Mouse (Mus musculus): Measurements from ENCODE around the gene Slc39a5. TPM values are rescaled to one million over a fixed set of nuclear protein-coding genes. Genes with fewer than 3 reads are reported as not detected.

The Slc39a5 gene
- 0.18 TPM in 1 of 2 replicates, not detected in the other for polyA plus RNA-seq (2015; fragmentation: Nextera tagmentation; extraction: Ambion mirVana)

DNA sequence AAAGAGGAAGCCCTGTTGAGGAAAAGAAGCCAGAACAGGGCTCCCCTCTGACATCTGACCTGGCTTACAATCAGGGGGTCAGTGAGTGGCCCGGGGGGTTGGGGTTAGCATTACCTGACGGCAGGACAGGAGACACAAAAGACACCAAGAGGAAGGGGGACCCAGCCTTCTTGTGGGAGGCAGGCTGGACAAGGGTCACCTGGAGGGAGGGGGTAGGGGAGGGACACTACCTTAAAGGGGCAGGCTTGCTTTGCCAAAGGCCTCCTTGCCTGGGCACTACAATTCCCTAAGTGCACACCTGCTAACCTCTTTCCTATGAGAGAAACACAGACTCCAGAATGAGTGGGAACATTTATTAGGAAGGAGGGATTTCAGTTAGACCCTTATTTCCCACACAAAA, at the start of gene Slc39a5:
Gene Slc39a5, minus strand, starts transcription at position 174 of the 400 bp plus-strand sequence.
- WGBS, result 22% methylated on average over 2 of the region's 2 CpGs
- no peak within 1 kb of the TSS for H3K4me2 ChIP-seq
- H3K27me3 ChIP-seq, result no peaks in the 10 kb centered on the region
- peak within 1 kb of the TSS; percentile 12; the same call in 1 of the 2 replicates for H3K9ac ChIP-seq
- peaks cover 39% of the 10 kb centered on the region for H3K36me3 ChIP-seq (ENCODE audit: poor library complexity, severe bottlenecking)
- H3K27ac ChIP-seq, result no peak within 1 kb of the TSS
- ATAC-seq, result no peak
- no peak within 1 kb of the TSS for H3K4me3 ChIP-seq
- peaks cover 8% of the 10 kb centered on the region; the same call in 1 of the 2 replicates for H3K4me1 ChIP-seq
- H3K9me3 ChIP-seq (replicated peaks), result no peaks in the 10 kb centered on the region

DNA sequence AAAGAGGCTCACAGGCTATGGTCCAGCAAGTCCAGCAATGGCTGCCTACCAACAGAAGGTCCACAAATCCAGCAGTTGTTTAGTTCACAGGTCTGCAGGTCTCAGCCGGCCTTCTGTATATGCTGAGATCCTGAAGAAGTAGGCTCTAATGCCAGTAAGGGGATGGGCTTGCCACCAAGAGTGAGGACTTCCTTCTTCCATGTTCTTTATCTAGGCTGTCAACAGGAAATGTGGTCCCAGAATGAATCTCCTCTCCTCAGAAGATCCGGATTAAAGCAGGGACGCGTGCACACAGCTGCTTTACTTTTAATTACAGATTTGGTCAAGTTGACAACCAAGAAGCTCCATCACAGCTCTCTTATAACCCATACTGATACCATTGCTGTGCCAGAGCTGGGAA, 44.4 kb upstream of the Slc39a5 start:
- H3K4me1 ChIP-seq, result no peaks in the 10 kb centered on the region
- H3K9me3 ChIP-seq (replicated peaks), result no peaks in the 10 kb centered on the region
- ATAC-seq, result no peak
- no peak overlapping the region for H3K9ac ChIP-seq
- H3K4me2 ChIP-seq, result no peak overlapping the region
- H3K36me3 ChIP-seq (ENCODE audit: poor library complexity, severe bottlenecking), result peaks cover 21% of the 10 kb centered on the region
- no peaks in the 10 kb centered on the region for H3K27me3 ChIP-seq
- H3K4me3 ChIP-seq, result no peak overlapping the region
- 86% methylated on average over 4 of the region's 4 CpGs for WGBS
- no peak overlapping the region for H3K27ac ChIP-seq

GRCm38 (mm10) chr10:128444354-128444753, 43.3 kb upstream of the Slc39a5 start:
- no peak for ATAC-seq
- no peak overlapping the region for H3K4me3 ChIP-seq
- H3K27me3 ChIP-seq, result no peaks in the 10 kb centered on the region
- H3K4me2 ChIP-seq, result no peak overlapping the region
- H3K9ac ChIP-seq, result no peak overlapping the region
- H3K36me3 ChIP-seq (ENCODE audit: poor library complexity, severe bottlenecking), result peaks cover 31% of the 10 kb centered on the region
- no peaks in the 10 kb centered on the region for H3K4me1 ChIP-seq
- no peak overlapping the region for H3K27ac ChIP-seq
- H3K9me3 ChIP-seq (replicated peaks), result no peaks in the 10 kb centered on the region
- WGBS, result 75% methylated on average over 6 of the region's 6 CpGs

GRCm38 (mm10) chr10:128442718-128443117, 41.7 kb upstream of the Slc39a5 start:
- H3K27ac ChIP-seq, result no peak overlapping the region
- peaks cover 47% of the 10 kb centered on the region for H3K36me3 ChIP-seq (ENCODE audit: poor library complexity, severe bottlenecking)
- no peak for ATAC-seq
- no peak overlapping the region for H3K9ac ChIP-seq
- no peak overlapping the region for H3K4me2 ChIP-seq
- no peaks in the 10 kb centered on the region for H3K27me3 ChIP-seq
- WGBS, result 81% methylated on average over 1 of the region's 1 CpGs
- no peak overlapping the region for H3K4me3 ChIP-seq
- no peaks in the 10 kb centered on the region for H3K9me3 ChIP-seq (replicated peaks)
- H3K4me1 ChIP-seq, result no peaks in the 10 kb centered on the region

DNA sequence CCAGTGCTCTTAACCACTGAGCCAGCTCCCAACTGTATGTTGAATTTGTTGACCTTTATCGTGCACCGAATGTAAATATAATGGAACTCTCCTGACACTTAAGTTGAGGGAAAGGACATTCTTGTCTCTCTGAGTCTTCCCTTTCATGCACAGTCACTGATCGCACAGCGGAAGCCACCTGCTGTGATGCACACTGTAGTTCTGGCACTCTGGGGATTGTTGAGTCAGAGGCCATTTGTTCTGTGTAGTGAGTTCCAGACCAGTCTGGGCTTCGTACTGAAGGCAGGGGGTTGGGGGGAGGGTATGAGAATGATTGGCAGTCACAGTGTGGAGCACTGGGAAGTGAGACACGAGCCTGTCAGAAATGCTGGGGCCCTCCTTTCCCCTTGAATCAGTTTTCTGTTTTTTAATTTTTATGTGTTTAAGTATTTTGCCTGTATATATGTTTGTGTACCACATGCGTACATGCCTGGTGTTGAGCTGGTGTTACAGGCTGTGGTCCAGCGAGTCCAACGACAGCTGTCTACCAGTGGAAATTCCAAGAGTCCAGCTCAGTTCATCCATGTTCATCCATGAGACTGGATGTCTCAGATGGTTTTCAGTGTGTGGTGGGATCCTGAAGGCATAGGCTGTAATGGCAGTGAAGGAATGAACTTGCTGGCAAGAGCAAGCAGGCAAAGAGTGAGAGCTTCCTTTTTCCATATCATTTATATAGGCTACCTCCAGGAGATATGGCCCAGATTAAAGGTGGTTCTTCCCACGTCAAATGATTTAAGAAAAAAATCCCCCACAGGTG, 40.5 kb upstream of the Slc39a5 start:
- 85% methylated on average over 10 of the region's 10 CpGs for WGBS
- no peak overlapping the region for H3K4me2 ChIP-seq
- H3K36me3 ChIP-seq (ENCODE audit: poor library complexity, severe bottlenecking), result peaks cover 58% of the 10 kb centered on the region
- H3K9ac ChIP-seq, result no peak overlapping the region
- no peak overlapping the region for H3K4me3 ChIP-seq
- no peaks in the 10 kb centered on the region for H3K9me3 ChIP-seq (replicated peaks)
- ATAC-seq, result no peak
- no peaks in the 10 kb centered on the region for H3K27me3 ChIP-seq
- no peaks in the 10 kb centered on the region for H3K4me1 ChIP-seq
- H3K27ac ChIP-seq, result no peak overlapping the region

GRCm38 (mm10) chr10:128440407-128440806, 39.4 kb upstream of the Slc39a5 start:
- no peaks in the 10 kb centered on the region for H3K9me3 ChIP-seq (replicated peaks)
- no peaks in the 10 kb centered on the region for H3K27me3 ChIP-seq
- no peak overlapping the region for H3K4me2 ChIP-seq
- H3K9ac ChIP-seq, result no peak overlapping the region
- WGBS, result 65% methylated on average over 10 of the region's 10 CpGs
- no peak overlapping the region for H3K27ac ChIP-seq
- no peak for ATAC-seq
- peaks cover 69% of the 10 kb centered on the region for H3K36me3 ChIP-seq (ENCODE audit: poor library complexity, severe bottlenecking)
- H3K4me3 ChIP-seq, result no peak overlapping the region
- no peaks in the 10 kb centered on the region; the same call in 1 of the 2 replicates for H3K4me1 ChIP-seq

DNA sequence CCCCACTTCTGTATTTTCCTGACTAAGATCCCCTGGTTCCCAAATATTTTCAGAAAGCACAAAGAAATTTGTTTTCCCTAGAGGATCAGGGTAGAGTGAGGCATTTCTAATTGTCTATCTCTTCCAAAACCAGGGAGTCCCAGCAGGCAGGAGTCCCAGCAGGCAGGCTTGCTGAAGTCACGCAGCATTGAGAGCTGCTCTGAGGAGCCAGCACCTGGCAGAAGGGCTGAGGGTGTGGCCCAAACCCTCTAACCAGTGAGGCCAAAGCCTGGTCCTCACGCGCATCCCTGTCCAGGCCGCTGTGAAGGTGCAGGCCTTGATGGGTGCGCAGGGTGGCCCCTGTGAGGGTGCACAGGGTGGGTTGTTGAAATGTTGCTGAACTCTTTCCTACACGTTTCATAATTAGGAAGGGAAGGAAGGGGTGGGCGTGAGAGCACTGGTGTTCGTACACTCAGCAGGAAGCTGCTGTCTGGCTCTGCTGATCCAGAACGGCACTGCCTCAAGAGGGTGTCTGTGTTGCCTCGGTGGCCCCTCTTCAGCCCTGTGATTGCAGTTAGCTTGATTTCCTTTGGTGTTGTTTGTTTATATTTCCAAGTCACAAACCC, 37.7 kb upstream of the Slc39a5 start:
- ATAC-seq, result no peak
- WGBS, result 89% methylated on average over 10 of the region's 10 CpGs
- H3K36me3 ChIP-seq (ENCODE audit: poor library complexity, severe bottlenecking), result peaks cover 85% of the 10 kb centered on the region

DNA sequence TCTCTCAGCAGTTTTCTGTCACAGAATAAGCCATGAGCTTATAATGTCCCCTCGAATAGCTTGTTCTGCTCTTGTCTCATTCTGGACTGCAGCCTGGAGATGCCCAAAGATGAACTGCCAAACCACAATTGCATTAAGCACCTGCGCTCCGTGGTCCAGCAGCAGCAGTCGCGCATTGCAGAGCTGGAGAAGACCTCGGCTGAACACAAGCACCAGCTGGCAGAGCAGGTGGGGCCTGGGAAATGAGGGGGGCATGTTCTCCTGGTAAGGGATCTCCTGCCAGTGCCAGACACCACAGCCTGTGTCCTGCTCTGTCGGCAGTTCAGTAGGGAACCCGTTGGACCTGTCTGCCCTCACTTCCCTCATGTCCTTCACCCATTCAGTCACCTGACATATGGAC, 35.3 kb upstream of the Slc39a5 start:
- peaks cover 90% of the 10 kb centered on the region for H3K36me3 ChIP-seq (ENCODE audit: poor library complexity, severe bottlenecking)
- WGBS, result 94% methylated on average over 8 of the region's 8 CpGs
- no peak for ATAC-seq
- H3K4me3 ChIP-seq, result no peak overlapping the region
- H3K27me3 ChIP-seq, result no peaks in the 10 kb centered on the region
- no peak overlapping the region for H3K27ac ChIP-seq
- H3K9ac ChIP-seq, result no peak overlapping the region
- H3K4me1 ChIP-seq, result peaks cover 4% of the 10 kb centered on the region; the same call in 1 of the 2 replicates
- no peaks in the 10 kb centered on the region for H3K9me3 ChIP-seq (replicated peaks)
- H3K4me2 ChIP-seq, result no peak overlapping the region

More for the DNA sequence above, 37.7 kb upstream of the Slc39a5 start:
- no peak overlapping the region for H3K4me3 ChIP-seq
- peaks cover 4% of the 10 kb centered on the region; the same call in 1 of the 2 replicates for H3K4me1 ChIP-seq
- H3K9ac ChIP-seq, result no peak overlapping the region
- H3K27me3 ChIP-seq, result no peaks in the 10 kb centered on the region
- H3K9me3 ChIP-seq (replicated peaks), result no peaks in the 10 kb centered on the region
- no peak overlapping the region for H3K27ac ChIP-seq
- H3K4me2 ChIP-seq, result no peak overlapping the region

DNA sequence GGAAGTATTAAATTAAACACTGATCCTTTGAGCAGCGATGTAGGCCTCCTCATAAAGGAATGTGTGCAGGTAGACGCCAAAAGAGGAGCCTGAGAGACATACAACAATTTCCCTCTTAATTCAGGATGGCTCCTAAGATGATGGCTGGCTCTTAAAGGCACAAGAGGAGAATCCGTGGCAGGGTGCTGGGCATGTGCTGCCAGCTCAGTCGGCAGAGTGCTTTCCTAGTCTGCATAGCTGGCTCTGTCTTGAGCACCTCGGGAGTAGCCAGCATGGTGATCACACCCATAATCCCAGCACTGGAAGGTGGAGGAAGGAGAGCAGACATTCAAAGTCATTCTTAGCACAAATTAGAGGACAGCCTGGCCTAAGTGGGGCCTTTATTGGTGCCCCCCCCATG, 34.8 kb upstream of the Slc39a5 start:
- H3K27ac ChIP-seq, result no peak overlapping the region
- H3K27me3 ChIP-seq, result no peaks in the 10 kb centered on the region
- no peaks in the 10 kb centered on the region for H3K9me3 ChIP-seq (replicated peaks)
- no peak overlapping the region for H3K9ac ChIP-seq
- H3K4me3 ChIP-seq, result no peak overlapping the region
- whole genome bisulfite sequencing, result 90% methylated on average over 5 of the region's 5 CpGs
- no peak for ATAC-seq
- peaks cover 4% of the 10 kb centered on the region; the same call in 1 of the 2 replicates for H3K4me1 ChIP-seq
- no peak overlapping the region for H3K4me2 ChIP-seq
- peaks cover 90% of the 10 kb centered on the region for H3K36me3 ChIP-seq (ENCODE audit: poor library complexity, severe bottlenecking)

GRCm38 (mm10) chr10:128435186-128435823, 34.3 kb upstream of the Slc39a5 start:
- Histone ChIP-seq H3K27ac (no peak overlapping the region), H3K4me3 (no peak overlapping the region), H3K9me3 (replicated peaks) (no peaks in the 10 kb centered on the region), H3K4me1 (peaks cover 4% of the 10 kb centered on the region; the same call in 1 of the 2 replicates), H3K36me3 (ENCODE audit: poor library complexity, severe bottlenecking) (peaks cover 90% of the 10 kb centered on the region), H3K9ac (peak overlapping the region; percentile 26; the same call in 1 of the 2 replicates), H3K27me3 (no peaks in the 10 kb centered on the region), H3K4me2 (no peak overlapping the region)
- WGBS, result 71% methylated on average over 17 of the region's 17 CpGs
- ATAC-seq, result no peak

DNA sequence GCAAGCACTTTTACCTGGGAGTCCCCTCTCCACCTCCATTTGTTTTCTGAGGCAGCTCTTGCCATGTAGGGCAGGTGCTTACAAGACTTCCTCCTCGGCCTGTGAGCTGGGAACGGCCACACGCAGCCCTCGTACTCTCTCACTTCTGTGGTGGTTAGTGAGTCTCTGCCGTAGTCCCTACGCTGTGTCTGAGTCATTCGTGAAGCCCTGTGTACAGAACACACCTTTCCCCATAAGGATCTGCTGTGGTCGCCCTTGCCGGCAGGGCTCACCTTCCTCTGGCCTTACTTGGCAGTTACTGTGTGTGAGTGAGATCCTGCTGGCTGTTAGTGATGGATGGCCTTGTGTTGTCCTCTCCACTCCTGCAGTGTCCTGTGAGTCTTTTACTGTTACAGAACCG, 33.7 kb upstream of the Slc39a5 start:
- Histone ChIP-seq H3K4me1 (peaks cover 4% of the 10 kb centered on the region; the same call in 1 of the 2 replicates), H3K4me3 (no peak overlapping the region), H3K27me3 (no peaks in the 10 kb centered on the region), H3K4me2 (no peak overlapping the region), H3K36me3 (ENCODE audit: poor library complexity, severe bottlenecking) (peaks cover 90% of the 10 kb centered on the region), H3K9me3 (replicated peaks) (no peaks in the 10 kb centered on the region), H3K27ac (no peak overlapping the region), H3K9ac (no peak overlapping the region)
- no peak for ATAC-seq
- 93% methylated on average over 10 of the region's 10 CpGs for WGBS

- no peak overlapping the region for H3K27ac ChIP-seq
- no peaks in the 10 kb centered on the region for H3K27me3 ChIP-seq
- no peak for ATAC-seq
- no peak overlapping the region for H3K9ac ChIP-seq
- no peak overlapping the region for H3K4me3 ChIP-seq
- H3K4me1 ChIP-seq, result peaks cover 4% of the 10 kb centered on the region; the same call in 1 of the 2 replicates
- 93% methylated on average over 2 of the region's 2 CpGs for WGBS
- H3K4me2 ChIP-seq, result no peak overlapping the region
- H3K36me3 ChIP-seq (ENCODE audit: poor library complexity, severe bottlenecking), result peaks cover 90% of the 10 kb centered on the region
- H3K9me3 ChIP-seq (replicated peaks), result no peaks in the 10 kb centered on the region
These were observed 32.4 kb upstream of the Slc39a5 start for GRCm38 (mm10) chr10:128433417-128433816.
